Mouse (Mus musculus): ENCODE results near the gene Akr1b10. TPM values are rescaled to one million over a fixed set of nuclear protein-coding genes. Genes with fewer than 3 reads are reported as not detected.
"Not testable (repeated sequence)": the region's sequence is repeated elsewhere in the genome, so short reads cannot be mapped to it uniquely, and the experiment has no call there.

The Akr1b10 gene
- polyA plus RNA-seq, 1 experiment from 2014 or later: 16.7 TPM

- no peaks in the 10 kb centered on the region for H3K27me3 ChIP-seq (ENCODE audit: insufficient read depth, poor library complexity, severe bottlenecking)
- WGBS: 16% methylated on average over 16 of the region's 16 CpGs
- H3K27ac ChIP-seq: peak within 1 kb of the TSS; percentile 87
- H3K36me3 ChIP-seq: peaks cover 8% of the 10 kb centered on the region; the same call in 1 of the 2 replicates
- peak within 1 kb of the TSS; percentile 49 for H3K4me3 ChIP-seq
- H3K4me1 ChIP-seq (replicated peaks): peaks cover 27% of the 10 kb centered on the region
- DNase-seq (ENCODE audit: low spot score): peak; percentile 56
- no peaks in the 10 kb centered on the region for H3K9me3 ChIP-seq
Observed at GRCm38 (mm10) chr6:34353658-34354353, 30.2 kb upstream of the Akr1b10 start, which contains the start of gene Akr1b8. Gene Akr1b8, plus strand, starts transcription at chr6:34354119.

- Histone ChIP-seq H3K4me1 (replicated peaks) (peaks cover 27% of the 10 kb centered on the region), H3K4me3 (peak overlapping the region; percentile 49), H3K27ac (peak overlapping the region; percentile 87), H3K9me3 (no peaks in the 10 kb centered on the region), H3K36me3 (peaks cover 8% of the 10 kb centered on the region; the same call in 1 of the 2 replicates), H3K27me3 (ENCODE audit: insufficient read depth, poor library complexity, severe bottlenecking) (no peaks in the 10 kb centered on the region)
- 76% methylated on average over 8 of the region's 8 CpGs for WGBS
- no peak for DNase-seq (ENCODE audit: low spot score)
Observed at GRCm38 (mm10) chr6:34354354-34355348, 29.4 kb upstream of the Akr1b10 start.

- Histone ChIP-seq H3K27ac (peak overlapping the region; percentile 87), H3K4me3 (no peak overlapping the region), H3K36me3 (peaks cover 8% of the 10 kb centered on the region; the same call in 1 of the 2 replicates), H3K27me3 (ENCODE audit: insufficient read depth, poor library complexity, severe bottlenecking) (no peaks in the 10 kb centered on the region), H3K9me3 (no peaks in the 10 kb centered on the region), H3K4me1 (replicated peaks) (peaks cover 27% of the 10 kb centered on the region)
- WGBS: 78% methylated on average over 6 of the region's 6 CpGs
- no peak for DNase-seq (ENCODE audit: low spot score)
Observed at GRCm38 (mm10) chr6:34355349-34355747, 28.7 kb upstream of the Akr1b10 start.

- H3K27ac ChIP-seq: 0 out of 2 replicates have a peak overlapping the region, but pooled peaks have one; percentile 16
- peaks cover 27% of the 10 kb centered on the region for H3K4me1 ChIP-seq (replicated peaks)
- H3K4me3 ChIP-seq: no peak overlapping the region
- H3K27me3 ChIP-seq (ENCODE audit: insufficient read depth, poor library complexity, severe bottlenecking): no peaks in the 10 kb centered on the region
- WGBS: 84% methylated on average over 9 of the region's 9 CpGs
- H3K36me3 ChIP-seq: peaks cover 8% of the 10 kb centered on the region; the same call in 1 of the 2 replicates
- no peaks in the 10 kb centered on the region for H3K9me3 ChIP-seq
- DNase-seq (ENCODE audit: low spot score): no peak
Observed at GRCm38 (mm10) chr6:34355841-34356240, 28.2 kb upstream of the Akr1b10 start.

GRCm38 (mm10) chr6:34364217-34365136 lies 19.5 kb upstream of the Akr1b10 start:
- H3K27me3 ChIP-seq (ENCODE audit: insufficient read depth, poor library complexity, severe bottlenecking): no peaks in the 10 kb centered on the region
- H3K4me1 ChIP-seq (replicated peaks): peaks cover 10% of the 10 kb centered on the region
- H3K36me3 ChIP-seq: peaks cover 13% of the 10 kb centered on the region
- WGBS: 89% methylated on average over 12 of the region's 12 CpGs
- no peak overlapping the region for H3K27ac ChIP-seq
- no peaks in the 10 kb centered on the region for H3K9me3 ChIP-seq
- no peak overlapping the region for H3K4me3 ChIP-seq
- DNase-seq (ENCODE audit: low spot score): no peak

- no peaks in the 10 kb centered on the region for H3K27me3 ChIP-seq (ENCODE audit: insufficient read depth, poor library complexity, severe bottlenecking)
- H3K4me3 ChIP-seq: no peak overlapping the region
- H3K9me3 ChIP-seq: no peaks in the 10 kb centered on the region
- no peak overlapping the region for H3K27ac ChIP-seq
- no peak for DNase-seq (ENCODE audit: low spot score)
- WGBS: 82% methylated on average over 9 of the region's 9 CpGs
- peaks cover 13% of the 10 kb centered on the region for H3K36me3 ChIP-seq
- peaks cover 10% of the 10 kb centered on the region for H3K4me1 ChIP-seq (replicated peaks)
Observed at GRCm38 (mm10) chr6:34367998-34368397, 16.0 kb upstream of the Akr1b10 start.

GRCm38 (mm10) chr6:34370081-34370480 lies 13.9 kb upstream of the Akr1b10 start:
- peaks cover 10% of the 10 kb centered on the region for H3K4me1 ChIP-seq (replicated peaks)
- no peak for DNase-seq (ENCODE audit: low spot score)
- no peak overlapping the region for H3K4me3 ChIP-seq
- no peaks in the 10 kb centered on the region for H3K9me3 ChIP-seq
- H3K27me3 ChIP-seq (ENCODE audit: insufficient read depth, poor library complexity, severe bottlenecking): no peaks in the 10 kb centered on the region
- WGBS: 81% methylated on average over 8 of the region's 8 CpGs
- no peaks in the 10 kb centered on the region; the same call in 1 of the 2 replicates for H3K36me3 ChIP-seq
- no peak overlapping the region for H3K27ac ChIP-seq

GRCm38 (mm10) chr6:34371700-34372351 lies 12.2 kb upstream of the Akr1b10 start:
- Histone ChIP-seq H3K4me1 (replicated peaks) (peaks cover 10% of the 10 kb centered on the region), H3K36me3 (no peaks in the 10 kb centered on the region), H3K4me3 (0 out of 2 replicates have a peak overlapping the region, but pooled peaks have one; percentile 18), H3K9me3 (no peaks in the 10 kb centered on the region), H3K27ac (peak overlapping the region; percentile 62; the same call in 1 of the 2 replicates), H3K27me3 (ENCODE audit: insufficient read depth, poor library complexity, severe bottlenecking) (no peaks in the 10 kb centered on the region)
- peak; percentile 69 for DNase-seq (ENCODE audit: low spot score)
- 27% methylated on average over 18 of the region's 18 CpGs for WGBS

- Histone ChIP-seq H3K27ac (no peak overlapping the region), H3K4me1 (replicated peaks) (peaks cover 6% of the 10 kb centered on the region), H3K36me3 (no peaks in the 10 kb centered on the region), H3K27me3 (ENCODE audit: insufficient read depth, poor library complexity, severe bottlenecking) (no peaks in the 10 kb centered on the region), H3K4me3 (no peak overlapping the region), H3K9me3 (no peaks in the 10 kb centered on the region)
- WGBS: 83% methylated on average over 7 of the region's 7 CpGs
- no peak for DNase-seq (ENCODE audit: low spot score)
Observed at GRCm38 (mm10) chr6:34373841-34374240, 10.2 kb upstream of the Akr1b10 start.

- not testable (repeated sequence) for H3K4me1 ChIP-seq (replicated peaks); H3K4me3 ChIP-seq; H3K27me3 ChIP-seq (ENCODE audit: insufficient read depth, poor library complexity, severe bottlenecking); H3K9me3 ChIP-seq; H3K27ac ChIP-seq; DNase-seq (ENCODE audit: low spot score); H3K36me3 ChIP-seq
- 78% methylated on average over 5 of the region's 5 CpGs for WGBS
Observed at GRCm38 (mm10) chr6:34375888-34376287, 8.1 kb upstream of the Akr1b10 start.

- WGBS: 47% methylated on average over 8 of the region's 8 CpGs
- Histone ChIP-seq H3K36me3 (peaks cover 2% of the 10 kb centered on the region; the same call in 1 of the 2 replicates), H3K4me1 (replicated peaks) (peaks cover 24% of the 10 kb centered on the region; the same call in 1 of the 2 replicates), H3K27me3 (ENCODE audit: insufficient read depth, poor library complexity, severe bottlenecking) (no peaks in the 10 kb centered on the region), H3K4me3 (no peak overlapping the region), H3K9me3 (no peaks in the 10 kb centered on the region), H3K27ac (no peak overlapping the region)
- DNase-seq (ENCODE audit: low spot score): no peak
Observed at GRCm38 (mm10) chr6:34383401-34383800, 617 bp upstream of the Akr1b10 start.

Data from hindbrain, embryonic 10.5 days (tissue).